Mouse (Mus musculus): ENCODE data around the gene Jagn1. TPM values are rescaled to one million over a fixed set of nuclear protein-coding genes. Genes with fewer than 3 reads are reported as not detected.

The Jagn1 gene
- polyA plus RNA-seq, 1 experiment from 2014 or later, result 106 TPM

DNA sequence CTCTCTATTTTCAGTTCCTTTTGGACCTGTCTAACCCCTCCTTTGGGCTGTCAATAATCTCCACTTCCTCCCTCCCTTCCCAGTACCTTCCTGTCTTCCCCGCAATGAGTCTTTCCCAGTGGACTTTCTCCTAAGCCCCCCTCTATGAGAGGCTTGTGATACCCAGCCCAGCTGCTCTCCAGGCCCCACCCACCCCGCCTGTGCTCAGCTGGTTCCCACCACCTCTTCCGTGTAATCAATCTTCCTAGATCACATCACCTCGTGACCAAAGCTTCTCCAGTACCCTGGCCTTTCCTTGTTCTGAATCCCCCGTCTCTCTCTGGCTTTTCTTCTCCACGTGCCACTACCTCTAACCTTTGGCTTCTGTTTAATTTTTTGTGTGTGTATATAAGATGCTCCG lies 35.0 kb downstream of the Jagn1 start:
- no peak overlapping the region for H3K9ac ChIP-seq (ENCODE audit: low read depth, low read length)
- H3K4me3 ChIP-seq (ENCODE audit: low read length), result no peak overlapping the region
- peaks cover 2% of the 10 kb centered on the region for H3K4me1 ChIP-seq (ENCODE audit: control insufficient read depth, insufficient read depth, low read depth, low read length)
- no peak for ATAC-seq
- H3K9me3 ChIP-seq (ENCODE audit: control insufficient read depth, low read length), result no peaks in the 10 kb centered on the region
- H3K4me2 ChIP-seq (ENCODE audit: low read length), result no peak overlapping the region
- H3K27ac ChIP-seq (ENCODE audit: low read depth, low read length), result no peak overlapping the region
- H3K36me3 ChIP-seq (ENCODE audit: control insufficient read depth, insufficient read depth, low read length), result no peaks in the 10 kb centered on the region
- WGBS, result 41% methylated on average over 7 of the region's 7 CpGs
- H3K27me3 ChIP-seq (replicated peaks; ENCODE audit: control insufficient read depth, insufficient read depth, low read length), result no peaks in the 10 kb centered on the region

DNA sequence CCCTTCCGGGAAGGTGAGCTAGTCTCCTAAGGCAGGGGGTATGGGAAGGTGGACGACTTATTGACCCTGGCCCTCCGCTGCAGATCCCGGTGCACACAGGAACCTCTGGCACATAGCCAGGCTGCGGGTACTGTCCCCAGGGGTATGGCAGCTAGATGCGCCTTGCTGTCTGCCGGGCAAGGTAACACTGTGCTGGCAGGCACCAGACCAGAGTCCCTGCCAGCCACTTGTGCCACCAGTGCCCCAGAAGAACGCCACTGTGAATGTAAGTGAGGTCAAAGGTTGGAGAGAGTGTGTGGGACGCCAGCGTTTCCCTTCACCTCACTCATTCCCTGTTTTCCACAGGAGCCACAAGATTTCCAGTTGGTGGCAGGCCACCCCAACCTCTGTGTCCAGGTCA lies 36.5 kb downstream of the Jagn1 start:
- H3K4me1 ChIP-seq (ENCODE audit: control insufficient read depth, insufficient read depth, low read depth, low read length), result peaks cover 4% of the 10 kb centered on the region
- H3K4me2 ChIP-seq (ENCODE audit: low read length), result no peak overlapping the region
- no peak for ATAC-seq
- no peaks in the 10 kb centered on the region for H3K9me3 ChIP-seq (ENCODE audit: control insufficient read depth, low read length)
- no peaks in the 10 kb centered on the region for H3K27me3 ChIP-seq (replicated peaks; ENCODE audit: control insufficient read depth, insufficient read depth, low read length)
- H3K9ac ChIP-seq (ENCODE audit: low read depth, low read length), result no peak overlapping the region
- WGBS, result 77% methylated on average over 10 of the region's 10 CpGs
- H3K36me3 ChIP-seq (ENCODE audit: control insufficient read depth, insufficient read depth, low read length), result no peaks in the 10 kb centered on the region
- H3K27ac ChIP-seq (ENCODE audit: low read depth, low read length), result no peak overlapping the region
- H3K4me3 ChIP-seq (ENCODE audit: low read length), result no peak overlapping the region

DNA sequence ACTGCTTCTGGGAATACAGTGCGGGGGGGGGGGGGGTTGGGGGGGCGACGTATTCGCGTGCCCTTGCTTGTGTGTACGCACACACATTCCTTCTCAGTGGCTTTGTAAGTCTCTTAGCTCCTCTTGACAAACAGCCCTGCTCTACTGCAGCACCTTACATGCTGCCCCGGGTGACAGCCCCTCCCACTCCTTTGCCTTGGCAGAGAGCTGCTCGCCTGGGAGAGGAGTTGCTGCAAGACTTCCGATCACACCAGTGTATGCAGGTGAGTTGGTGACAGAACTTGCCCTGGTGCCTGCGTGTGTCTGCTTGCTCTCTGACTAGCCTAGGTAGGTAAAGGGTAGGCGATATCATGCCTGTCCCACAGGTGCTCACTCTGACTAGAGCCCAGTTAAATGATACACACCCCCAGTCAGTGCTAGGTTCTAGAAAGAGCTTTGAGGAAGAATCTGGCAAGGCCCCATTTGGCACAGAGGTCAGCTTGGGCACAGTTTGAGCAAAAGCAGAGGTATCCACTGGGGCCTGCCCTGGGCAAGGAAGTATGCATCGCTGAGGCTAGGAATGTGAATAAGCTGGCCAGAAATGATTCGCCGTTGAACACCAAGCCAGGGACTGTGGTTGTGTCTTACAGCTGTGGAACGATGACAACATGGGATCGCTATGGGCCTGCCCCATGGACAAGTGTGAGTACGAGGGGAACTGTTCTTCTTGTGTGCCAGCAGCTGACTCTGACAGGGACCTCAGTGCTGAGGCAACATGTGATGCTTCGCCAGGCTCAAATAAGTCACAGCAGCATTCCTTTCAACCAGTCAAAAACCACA lies 38.4 kb downstream of the Jagn1 start:
- no peak overlapping the region for H3K4me2 ChIP-seq (ENCODE audit: low read length)
- H3K4me3 ChIP-seq (ENCODE audit: low read length), result no peak overlapping the region
- H3K9me3 ChIP-seq (ENCODE audit: control insufficient read depth, low read length), result no peaks in the 10 kb centered on the region
- no peak for ATAC-seq
- 68% methylated on average over 18 of the region's 18 CpGs for WGBS
- no peak overlapping the region for H3K9ac ChIP-seq (ENCODE audit: low read depth, low read length)
- no peaks in the 10 kb centered on the region for H3K36me3 ChIP-seq (ENCODE audit: control insufficient read depth, insufficient read depth, low read length)
- no peaks in the 10 kb centered on the region for H3K27me3 ChIP-seq (replicated peaks; ENCODE audit: control insufficient read depth, insufficient read depth, low read length)
- H3K4me1 ChIP-seq (ENCODE audit: control insufficient read depth, insufficient read depth, low read depth, low read length), result peaks cover 23% of the 10 kb centered on the region
- H3K27ac ChIP-seq (ENCODE audit: low read depth, low read length), result no peak overlapping the region

GRCm38 (mm10) chr6:113482477-113483099 lies 40.2 kb downstream of the Jagn1 start:
- under 1% methylated on average over 56 of the region's 65 CpGs for WGBS
- peak; percentile 66 for ATAC-seq
- Histone ChIP-seq H3K9ac (ENCODE audit: low read depth, low read length) (peak overlapping the region; percentile 82), H3K36me3 (ENCODE audit: control insufficient read depth, insufficient read depth, low read length) (no peaks in the 10 kb centered on the region), H3K4me1 (ENCODE audit: control insufficient read depth, insufficient read depth, low read depth, low read length) (peaks cover 31% of the 10 kb centered on the region), H3K4me2 (ENCODE audit: low read length) (peak overlapping the region; percentile 57), H3K9me3 (ENCODE audit: control insufficient read depth, low read length) (no peaks in the 10 kb centered on the region), H3K27me3 (replicated peaks; ENCODE audit: control insufficient read depth, insufficient read depth, low read length) (no peaks in the 10 kb centered on the region), H3K27ac (ENCODE audit: low read depth, low read length) (peak overlapping the region; percentile 93), H3K4me3 (ENCODE audit: low read length) (peak overlapping the region; percentile 68)

GRCm38 (mm10) chr6:113483100-113483615 lies 40.8 kb downstream of the Jagn1 start, which contains the start of gene Creld1:
Creld1 (plus strand) TSS chr6:113483297.
- Histone ChIP-seq H3K4me3 (ENCODE audit: low read length) (peak within 1 kb of the TSS; percentile 68), H3K9ac (ENCODE audit: low read depth, low read length) (peak within 1 kb of the TSS; percentile 82), H3K9me3 (ENCODE audit: control insufficient read depth, low read length) (no peaks in the 10 kb centered on the region), H3K4me2 (ENCODE audit: low read length) (peak within 1 kb of the TSS; percentile 57), H3K4me1 (ENCODE audit: control insufficient read depth, insufficient read depth, low read depth, low read length) (peaks cover 31% of the 10 kb centered on the region), H3K27ac (ENCODE audit: low read depth, low read length) (peak within 1 kb of the TSS; percentile 93), H3K36me3 (ENCODE audit: control insufficient read depth, insufficient read depth, low read length) (no peaks in the 10 kb centered on the region), H3K27me3 (replicated peaks; ENCODE audit: control insufficient read depth, insufficient read depth, low read length) (no peaks in the 10 kb centered on the region)
- peak; percentile 96 for ATAC-seq
- 0% methylated on average over 25 of the region's 26 CpGs for WGBS

DNA sequence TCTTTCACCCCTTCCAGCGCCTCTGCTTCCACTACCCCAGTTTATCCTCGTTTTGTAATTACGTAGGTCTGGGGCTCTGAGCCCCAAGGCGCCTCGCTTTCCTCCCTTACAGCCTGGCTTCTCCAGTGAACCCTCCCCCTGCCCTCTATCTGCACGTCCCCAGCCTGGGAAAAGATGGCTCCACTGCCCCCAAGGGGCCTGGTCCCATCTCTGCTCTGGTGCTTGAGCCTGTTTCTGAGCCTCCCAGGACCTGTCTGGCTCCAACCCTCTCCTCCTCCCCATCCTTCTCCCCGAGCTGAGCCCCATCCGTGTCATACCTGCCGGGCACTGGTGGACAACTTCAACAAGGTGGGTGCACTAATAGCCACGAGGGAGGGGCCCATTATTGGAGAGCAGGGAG lies 41.4 kb downstream of the Jagn1 start:
- 8% methylated on average over 10 of the region's 10 CpGs for WGBS
- Histone ChIP-seq H3K4me1 (ENCODE audit: control insufficient read depth, insufficient read depth, low read depth, low read length) (peaks cover 31% of the 10 kb centered on the region), H3K27ac (ENCODE audit: low read depth, low read length) (peak overlapping the region; percentile 93), H3K36me3 (ENCODE audit: control insufficient read depth, insufficient read depth, low read length) (no peaks in the 10 kb centered on the region), H3K9ac (ENCODE audit: low read depth, low read length) (peak overlapping the region; percentile 77), H3K27me3 (replicated peaks; ENCODE audit: control insufficient read depth, insufficient read depth, low read length) (no peaks in the 10 kb centered on the region), H3K4me2 (ENCODE audit: low read length) (peak overlapping the region; percentile 57), H3K4me3 (ENCODE audit: low read length) (peak overlapping the region; percentile 68), H3K9me3 (ENCODE audit: control insufficient read depth, low read length) (no peaks in the 10 kb centered on the region)
- ATAC-seq, result peak; percentile 40

- peaks cover 31% of the 10 kb centered on the region for H3K4me1 ChIP-seq (ENCODE audit: control insufficient read depth, insufficient read depth, low read depth, low read length)
- ATAC-seq, result no peak
- H3K36me3 ChIP-seq (ENCODE audit: control insufficient read depth, insufficient read depth, low read length), result peaks cover 20% of the 10 kb centered on the region; the same call in 1 of the 2 replicates
- H3K27me3 ChIP-seq (replicated peaks; ENCODE audit: control insufficient read depth, insufficient read depth, low read length), result no peaks in the 10 kb centered on the region
- no peak overlapping the region for H3K27ac ChIP-seq (ENCODE audit: low read depth, low read length)
- no peaks in the 10 kb centered on the region for H3K9me3 ChIP-seq (ENCODE audit: control insufficient read depth, low read length)
- no peak overlapping the region for H3K4me2 ChIP-seq (ENCODE audit: low read length)
- 57% methylated on average over 7 of the region's 7 CpGs for WGBS
- no peak overlapping the region for H3K9ac ChIP-seq (ENCODE audit: low read depth, low read length)
- no peak overlapping the region for H3K4me3 ChIP-seq (ENCODE audit: low read length)
Observed at GRCm38 (mm10) chr6:113487125-113487576, 44.8 kb downstream of the Jagn1 start.

DNA sequence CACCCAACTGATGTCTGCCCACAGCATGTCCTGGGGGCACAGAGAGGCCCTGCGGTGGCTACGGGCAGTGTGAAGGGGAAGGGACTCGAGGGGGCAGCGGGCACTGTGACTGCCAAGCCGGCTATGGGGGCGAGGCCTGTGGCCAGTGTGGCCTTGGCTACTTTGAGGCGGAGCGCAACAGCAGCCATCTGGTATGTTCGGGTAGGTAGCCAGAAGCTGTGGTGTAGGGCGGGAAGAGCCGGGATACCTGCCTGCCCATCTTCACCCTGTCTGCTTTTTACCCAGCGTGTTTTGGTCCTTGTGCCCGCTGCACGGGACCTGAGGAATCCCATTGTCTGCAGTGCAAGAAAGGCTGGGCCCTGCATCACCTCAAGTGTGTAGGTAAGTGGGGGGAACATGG lies 47.0 kb downstream of the Jagn1 start:
- Histone ChIP-seq H3K27ac (ENCODE audit: low read depth, low read length) (no peak overlapping the region), H3K4me3 (ENCODE audit: low read length) (no peak overlapping the region), H3K27me3 (replicated peaks; ENCODE audit: control insufficient read depth, insufficient read depth, low read length) (no peaks in the 10 kb centered on the region), H3K4me1 (ENCODE audit: control insufficient read depth, insufficient read depth, low read depth, low read length) (peaks cover 25% of the 10 kb centered on the region), H3K9me3 (ENCODE audit: control insufficient read depth, low read length) (no peaks in the 10 kb centered on the region), H3K4me2 (ENCODE audit: low read length) (no peak overlapping the region), H3K9ac (ENCODE audit: low read depth, low read length) (no peak overlapping the region), H3K36me3 (ENCODE audit: control insufficient read depth, insufficient read depth, low read length) (peaks cover 20% of the 10 kb centered on the region; the same call in 1 of the 2 replicates)
- ATAC-seq, result no peak
- WGBS, result 96% methylated on average over 14 of the region's 14 CpGs
